Mouse (Mus musculus): Measurements from ENCODE around the gene Tnpo2. TPM values are rescaled to one million over a fixed set of nuclear protein-coding genes. Genes with fewer than 3 reads are reported as not detected.

Tnpo2 gene
- 31.0 and 32.2 TPM in 2 replicates for polyA plus RNA-seq (2015; fragmentation: Nextera tagmentation; extraction: Ambion mirVana)

- Histone ChIP-seq H3K9me3 (no peaks in the 10 kb centered on the region), H3K36me3 (peaks cover 45% of the 10 kb centered on the region), H3K27me3 (no peaks in the 10 kb centered on the region), H3K27ac (peak within 1 kb of the TSS; percentile 100), H3K4me1 (peaks cover 28% of the 10 kb centered on the region), H3K9ac (peak within 1 kb of the TSS; percentile 95), H3K4me2 (replicated peaks) (peak within 1 kb of the TSS; percentile 93), H3K4me3 (peak within 1 kb of the TSS; percentile 86)
- peak; percentile 91 for ATAC-seq (ENCODE audit: low FRiP score, low read depth)
- WGBS = under 1% methylated on average over 57 of the region's 59 CpGs
These were observed at the start of gene Tnpo2 for GRCm38 (mm10) chr8:85036718-85037365. Tnpo2 (plus strand) TSS chr8:85036915.

- ATAC-seq (ENCODE audit: low FRiP score, low read depth) = no peak
- 89% methylated on average over 5 of the region's 5 CpGs for WGBS
- H3K9ac ChIP-seq = no peak overlapping the region
- H3K27me3 ChIP-seq = peaks cover 16% of the 10 kb centered on the region
- H3K27ac ChIP-seq = no peak overlapping the region
- H3K4me1 ChIP-seq = peaks cover 38% of the 10 kb centered on the region
- H3K4me2 ChIP-seq (replicated peaks) = no peak overlapping the region
- H3K4me3 ChIP-seq = no peak overlapping the region
- H3K9me3 ChIP-seq = no peaks in the 10 kb centered on the region
- H3K36me3 ChIP-seq = no peaks in the 10 kb centered on the region
These were observed 49.3 kb upstream of the Tnpo2 start for GRCm38 (mm10) chr8:84987388-84987787.

- no peaks in the 10 kb centered on the region for H3K9me3 ChIP-seq
- H3K36me3 ChIP-seq = no peaks in the 10 kb centered on the region
- H3K9ac ChIP-seq = no peak overlapping the region
- no peak overlapping the region for H3K27ac ChIP-seq
- H3K4me1 ChIP-seq = peaks cover 38% of the 10 kb centered on the region
- H3K4me2 ChIP-seq (replicated peaks) = no peak overlapping the region
- no peak overlapping the region for H3K4me3 ChIP-seq
- no peak for ATAC-seq (ENCODE audit: low FRiP score, low read depth)
- peaks cover 16% of the 10 kb centered on the region for H3K27me3 ChIP-seq
- WGBS = 66% methylated on average over 2 of the region's 2 CpGs
These were observed 48.8 kb upstream of the Tnpo2 start for GRCm38 (mm10) chr8:84987903-84988302.

GRCm38 (mm10) chr8:84989311-84989731 lies 47.4 kb upstream of the Tnpo2 start:
- Histone ChIP-seq H3K27ac (no peak overlapping the region), H3K4me1 (peaks cover 35% of the 10 kb centered on the region), H3K4me2 (replicated peaks) (peak overlapping the region; percentile 94), H3K36me3 (no peaks in the 10 kb centered on the region), H3K9ac (no peak overlapping the region), H3K4me3 (no peak overlapping the region; the same call in 1 of the 2 replicates), H3K9me3 (no peaks in the 10 kb centered on the region), H3K27me3 (peaks cover 17% of the 10 kb centered on the region)
- no peak for ATAC-seq (ENCODE audit: low FRiP score, low read depth)
- 6% methylated on average over 15 of the region's 15 CpGs for WGBS

GRCm38 (mm10) chr8:84989810-84990209 lies 46.9 kb upstream of the Tnpo2 start:
- Histone ChIP-seq H3K4me2 (replicated peaks) (peak overlapping the region; percentile 94), H3K36me3 (peaks cover 4% of the 10 kb centered on the region), H3K4me1 (peaks cover 30% of the 10 kb centered on the region), H3K4me3 (peak overlapping the region; percentile 59), H3K27me3 (peaks cover 22% of the 10 kb centered on the region), H3K9ac (peak overlapping the region; percentile 59), H3K27ac (peak overlapping the region; percentile 58; the same call in 1 of the 2 replicates), H3K9me3 (no peaks in the 10 kb centered on the region)
- peak; percentile 37; the same call in 1 of the 2 replicates for ATAC-seq (ENCODE audit: low FRiP score, low read depth)
- WGBS = under 1% methylated on average over 15 of the region's 15 CpGs

GRCm38 (mm10) chr8:84990349-84990748 lies 46.4 kb upstream of the Tnpo2 start, which contains the start of gene Hook2:
Hook2 (plus strand) TSS chr8:84990603.
- Histone ChIP-seq H3K27ac (peak within 1 kb of the TSS; percentile 58; the same call in 1 of the 2 replicates), H3K27me3 (peaks cover 28% of the 10 kb centered on the region), H3K36me3 (peaks cover 10% of the 10 kb centered on the region), H3K9me3 (no peaks in the 10 kb centered on the region), H3K9ac (peak within 1 kb of the TSS; percentile 69), H3K4me2 (replicated peaks) (peak within 1 kb of the TSS; percentile 94), H3K4me1 (peaks cover 25% of the 10 kb centered on the region), H3K4me3 (peak within 1 kb of the TSS; percentile 59)
- under 1% methylated on average over 22 of the region's 28 CpGs for WGBS
- ATAC-seq (ENCODE audit: low FRiP score, low read depth) = peak; percentile 92

GRCm38 (mm10) chr8:84990836-84991235 lies 45.9 kb upstream of the Tnpo2 start:
- 0 out of 2 replicates have a peak overlapping the region, but pooled peaks have one; percentile 28 for H3K27ac ChIP-seq
- peak; percentile 48 for ATAC-seq (ENCODE audit: low FRiP score, low read depth)
- WGBS = 2% methylated on average over 15 of the region's 15 CpGs
- peaks cover 25% of the 10 kb centered on the region for H3K4me1 ChIP-seq
- no peaks in the 10 kb centered on the region for H3K9me3 ChIP-seq
- H3K9ac ChIP-seq = peak overlapping the region; percentile 69
- peaks cover 32% of the 10 kb centered on the region for H3K27me3 ChIP-seq
- peak overlapping the region; percentile 94 for H3K4me2 ChIP-seq (replicated peaks)
- H3K36me3 ChIP-seq = peaks cover 10% of the 10 kb centered on the region
- peak overlapping the region; percentile 59 for H3K4me3 ChIP-seq

GRCm38 (mm10) chr8:84994375-84994774 lies 42.3 kb upstream of the Tnpo2 start:
- Histone ChIP-seq H3K27ac (no peak overlapping the region), H3K4me1 (peaks cover 26% of the 10 kb centered on the region), H3K4me2 (replicated peaks) (no peak overlapping the region), H3K9ac (no peak overlapping the region), H3K27me3 (peaks cover 25% of the 10 kb centered on the region), H3K4me3 (no peak overlapping the region), H3K36me3 (peaks cover 10% of the 10 kb centered on the region), H3K9me3 (no peaks in the 10 kb centered on the region)
- ATAC-seq (ENCODE audit: low FRiP score, low read depth) = no peak
- WGBS = 91% methylated on average over 9 of the region's 9 CpGs

GRCm38 (mm10) chr8:84995680-84996079 lies 41.0 kb upstream of the Tnpo2 start:
- Histone ChIP-seq H3K27me3 (peaks cover 25% of the 10 kb centered on the region), H3K4me1 (peaks cover 23% of the 10 kb centered on the region), H3K9ac (0 out of 2 replicates have a peak overlapping the region, but pooled peaks have one; percentile 35), H3K9me3 (no peaks in the 10 kb centered on the region), H3K27ac (no peak overlapping the region), H3K36me3 (peaks cover 10% of the 10 kb centered on the region), H3K4me3 (no peak overlapping the region), H3K4me2 (replicated peaks) (no peak overlapping the region; the same call in 1 of the 2 replicates)
- ATAC-seq (ENCODE audit: low FRiP score, low read depth) = no peak
- WGBS = 23% methylated on average over 25 of the region's 25 CpGs

- 82% methylated on average over 5 of the region's 5 CpGs for WGBS
- peaks cover 25% of the 10 kb centered on the region for H3K27me3 ChIP-seq
These were observed 39.7 kb upstream of the Tnpo2 start for GRCm38 (mm10) chr8:84996978-84997377.

GRCm38 (mm10) chr8:84997649-84998295 lies 38.9 kb upstream of the Tnpo2 start:
- no peak overlapping the region for H3K27ac ChIP-seq
- 8% methylated on average over 19 of the region's 19 CpGs for WGBS

More at GRCm38 (mm10) chr8:84996978-84997377, 39.7 kb upstream of the Tnpo2 start:
- no peak for ATAC-seq (ENCODE audit: low FRiP score, low read depth)
- Histone ChIP-seq H3K9me3 (no peaks in the 10 kb centered on the region), H3K36me3 (peaks cover 10% of the 10 kb centered on the region), H3K4me3 (no peak overlapping the region), H3K4me1 (peaks cover 15% of the 10 kb centered on the region; the same call in 1 of the 2 replicates), H3K4me2 (replicated peaks) (no peak overlapping the region), H3K27ac (no peak overlapping the region), H3K9ac (no peak overlapping the region)

GRCm38 (mm10) chr8:85007686-85008085 lies 29.0 kb upstream of the Tnpo2 start:
- WGBS = 16% methylated on average over 25 of the region's 25 CpGs
- peaks cover 56% of the 10 kb centered on the region for H3K27me3 ChIP-seq
- H3K9ac ChIP-seq = no peak overlapping the region
- no peaks in the 10 kb centered on the region for H3K9me3 ChIP-seq
- ATAC-seq (ENCODE audit: low FRiP score, low read depth) = no peak; the same call in 1 of the 2 replicates
- peaks cover 3% of the 10 kb centered on the region; the same call in 1 of the 2 replicates for H3K36me3 ChIP-seq
- no peak overlapping the region for H3K4me2 ChIP-seq (replicated peaks)
- H3K4me1 ChIP-seq = no peaks in the 10 kb centered on the region
- H3K27ac ChIP-seq = no peak overlapping the region
- no peak overlapping the region for H3K4me3 ChIP-seq

More at GRCm38 (mm10) chr8:84997649-84998295, 38.9 kb upstream of the Tnpo2 start:
- peak overlapping the region; percentile 48 for H3K9ac ChIP-seq
- H3K27me3 ChIP-seq = peaks cover 25% of the 10 kb centered on the region
- H3K36me3 ChIP-seq = peaks cover 15% of the 10 kb centered on the region
- peak; percentile 78 for ATAC-seq (ENCODE audit: low FRiP score, low read depth)
- no peaks in the 10 kb centered on the region for H3K9me3 ChIP-seq
- peak overlapping the region; percentile 36 for H3K4me2 ChIP-seq (replicated peaks)
- H3K4me3 ChIP-seq = no peak overlapping the region
- H3K4me1 ChIP-seq = peaks cover 15% of the 10 kb centered on the region; the same call in 1 of the 2 replicates

Measured in limb, embryonic 13.5 days (tissue).